Mouse (Mus musculus): ENCODE data around the gene Klhdc10. TPM values are rescaled to one million over a fixed set of nuclear protein-coding genes. Genes with fewer than 3 reads are reported as not detected.

Gene Klhdc10
- total and polyA plus RNA-seq, 3 experiments = 35.0 to 40.8 TPM; not detected in 1

DNA sequence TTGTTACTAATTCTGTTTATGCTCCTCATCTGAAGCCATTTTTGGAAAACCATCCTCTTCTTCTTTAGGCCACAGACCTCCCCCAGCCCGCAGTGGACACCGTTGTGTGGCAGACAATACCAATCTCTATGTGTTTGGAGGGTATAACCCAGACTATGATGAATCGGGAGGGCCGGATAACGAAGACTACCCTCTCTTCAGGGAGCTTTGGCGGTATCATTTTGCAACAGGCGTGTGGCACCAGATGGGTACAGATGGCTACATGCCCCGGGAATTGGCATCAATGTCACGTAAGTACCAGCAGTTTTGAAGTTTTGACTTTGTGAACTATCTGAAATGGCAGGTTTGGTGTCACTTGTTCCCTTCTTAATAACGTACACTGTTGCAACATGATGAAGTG, 37.9 kb downstream of the Klhdc10 start:
- Histone ChIP-seq H3K36me3 (ENCODE audit: control insufficient read depth in 1 of 2, insufficient read depth in 2 of 2, low read length in 2 of 2) (peaks cover 0 to 2% of the 10 kb centered on the region in 2 experiments; a peak in 2 of 4 replicates), H3K4me3 (ENCODE audit: control insufficient read depth in 1 of 2, insufficient read depth in 1 of 2, low read depth in 2 of 2, low read length in 2 of 2) (no peak overlapping the region), H3K27ac (ENCODE audit: control insufficient read depth, low read depth, low read length) (no peak overlapping the region), H3K9me3 (replicated peaks; ENCODE audit: insufficient read depth, low read length) (no peaks in the 10 kb centered on the region), H3K9ac (ENCODE audit: control insufficient read depth, low read depth, low read length, poor library complexity, severe bottlenecking) (no peak overlapping the region), H3K27me3 (ENCODE audit: control insufficient read depth in 1 of 2, insufficient read depth in 2 of 2, low read length in 2 of 2) (no peaks in the 10 kb centered on the region), H3K79me2 (ENCODE audit: control insufficient read depth, insufficient read depth, low read length, poor library complexity) (no peaks in the 10 kb centered on the region), H3K4me1 (ENCODE audit: control insufficient read depth in 1 of 2, insufficient read depth in 2 of 2, low read length in 2 of 2) (no peaks in the 10 kb centered on the region; a peak in 1 of 4 replicates)
- DNase-seq (ENCODE audit: low read depth, low spot score) = no peak
- TF ChIP-seq SMC3 (IDR thresholded peaks at IDR 0.05; ENCODE audit: low read depth, low read length) (no peak), KAT2A (conservative IDR thresholded peaks at IDR 0.05; ENCODE audit: low read depth, low read length) (no peak), MAFK (IDR thresholded peaks at IDR 0.05; ENCODE audit: borderline replicate concordance, low read depth, low read length) (no peak), CHD2 (IDR thresholded peaks at IDR 0.05; ENCODE audit: low read length) (no peak), JUND (IDR thresholded peaks at IDR 0.05; ENCODE audit: low read depth, low read length) (no peak), POLR2AphosphoS2 (IDR thresholded peaks at IDR 0.05; ENCODE audit: low read length) (no peak), TBP (IDR thresholded peaks at IDR 0.05; ENCODE audit: low read depth, low read length) (no peak), ELF1 (IDR thresholded peaks at IDR 0.05; ENCODE audit: low read depth, low read length) (no peak), CHD1 (IDR thresholded peaks at IDR 0.05; ENCODE audit: low read depth, low read length) (no peak), POLR2A (IDR thresholded peaks at IDR 0.05; ENCODE audit: control insufficient read depth in 1 of 2, insufficient read depth in 1 of 2, low read depth in 1 of 2, low read length in 2 of 2, poor library complexity in 1 of 2) (no peak), USF1 (IDR thresholded peaks at IDR 0.05; ENCODE audit: low read depth, low read length) (no peak), ZMIZ1 (IDR thresholded peaks at IDR 0.05; ENCODE audit: low read depth, low read length) (no peak)

DNA sequence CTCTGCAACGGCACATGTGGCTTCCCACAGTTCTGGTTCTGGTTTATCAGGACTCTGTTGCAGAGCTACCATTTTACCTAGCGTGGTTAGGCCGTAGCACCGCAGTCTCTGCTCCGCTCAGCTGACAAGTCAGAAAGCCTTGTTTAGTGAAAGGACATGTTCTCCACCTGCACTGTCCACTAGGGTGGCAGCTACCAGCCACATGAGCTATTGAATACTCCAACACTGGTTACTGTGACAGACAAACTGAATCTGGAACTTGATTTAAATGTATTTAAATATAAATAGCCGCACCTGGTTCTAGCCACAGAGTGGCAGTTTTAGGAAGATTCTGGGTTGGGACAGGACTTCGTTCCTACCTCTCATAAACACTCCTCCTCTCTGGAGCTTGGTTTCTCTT, 55.3 kb downstream of the Klhdc10 start:
- H3K27me3 ChIP-seq (ENCODE audit: control insufficient read depth in 1 of 2, insufficient read depth in 2 of 2, low read length in 2 of 2) = no peaks in the 10 kb centered on the region
- DNase-seq (ENCODE audit: low read depth, low spot score) = peak; percentile 26
- no peaks in the 10 kb centered on the region; a peak in 1 of 4 replicates for H3K36me3 ChIP-seq (ENCODE audit: control insufficient read depth in 1 of 2, insufficient read depth in 2 of 2, low read length in 2 of 2)
- no peak overlapping the region for H3K4me3 ChIP-seq (ENCODE audit: control insufficient read depth in 1 of 2, insufficient read depth in 1 of 2, low read depth in 2 of 2, low read length in 2 of 2)
- no peak for TF ChIP-seq HCFC1 (IDR thresholded peaks at IDR 0.05; ENCODE audit: low read depth, low read length)
- TF ChIP-seq TCF12 (IDR thresholded peaks at IDR 0.05; ENCODE audit: low read depth, low read length) = no peak
- TF ChIP-seq CTCF (IDR thresholded peaks at IDR 0.05 in 2 of 3, conservative IDR thresholded peaks at IDR 0.05 in 1 of 3; ENCODE audit: control insufficient read depth in 1 of 3, insufficient read depth in 1 of 3, low read depth in 2 of 3, low read length in 3 of 3, poor library complexity in 1 of 3, severe bottlenecking in 1 of 3) = no peak
- no peak for TF ChIP-seq KAT2A (conservative IDR thresholded peaks at IDR 0.05; ENCODE audit: low read depth, low read length)
- no peaks in the 10 kb centered on the region for H3K9me3 ChIP-seq (replicated peaks; ENCODE audit: insufficient read depth, low read length)
- peaks cover 0 to 4% of the 10 kb centered on the region in 2 experiments; a peak in 2 of 4 replicates for H3K4me1 ChIP-seq (ENCODE audit: control insufficient read depth in 1 of 2, insufficient read depth in 2 of 2, low read length in 2 of 2)
- no peaks in the 10 kb centered on the region for H3K79me2 ChIP-seq (ENCODE audit: control insufficient read depth, insufficient read depth, low read length, poor library complexity)
- H3K9ac ChIP-seq (ENCODE audit: control insufficient read depth, low read depth, low read length, poor library complexity, severe bottlenecking) = no peak overlapping the region
- no peak overlapping the region; the same call in 1 of the 2 replicates for H3K27ac ChIP-seq (ENCODE audit: control insufficient read depth, low read depth, low read length)

DNA sequence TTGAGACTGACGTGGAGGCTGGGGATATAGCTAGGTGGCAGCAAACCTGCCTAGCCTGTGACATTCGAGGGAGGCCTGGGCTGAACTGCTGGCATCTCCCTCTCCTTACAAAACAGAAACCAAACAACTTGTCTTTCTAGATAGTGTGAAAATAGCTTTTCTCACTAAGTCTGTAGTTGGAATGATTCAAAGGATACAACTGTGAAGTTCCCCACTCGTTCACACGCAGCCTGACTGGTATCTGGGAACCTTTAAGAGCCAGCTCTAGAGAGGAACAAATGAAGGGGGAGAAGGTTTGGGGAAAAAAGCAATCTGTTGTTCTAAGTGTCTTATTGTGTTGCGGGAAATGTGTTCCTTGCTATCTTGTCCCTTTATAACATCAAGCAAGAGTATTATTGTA, 57.0 kb downstream of the Klhdc10 start:
- Histone ChIP-seq H3K79me2 (ENCODE audit: control insufficient read depth, insufficient read depth, low read length, poor library complexity) (no peaks in the 10 kb centered on the region), H3K4me3 (ENCODE audit: control insufficient read depth in 1 of 2, insufficient read depth in 1 of 2, low read depth in 2 of 2, low read length in 2 of 2) (no peak overlapping the region), H3K4me1 (ENCODE audit: control insufficient read depth in 1 of 2, insufficient read depth in 2 of 2, low read length in 2 of 2) (peaks cover 4 to 16% of the 10 kb centered on the region in 2 experiments; a peak in 3 of 4 replicates), H3K9ac (ENCODE audit: control insufficient read depth, low read depth, low read length, poor library complexity, severe bottlenecking) (no peak overlapping the region), H3K27ac (ENCODE audit: control insufficient read depth, low read depth, low read length) (no peak overlapping the region), H3K36me3 (ENCODE audit: control insufficient read depth in 1 of 2, insufficient read depth in 2 of 2, low read length in 2 of 2) (peaks cover 0 to 6% of the 10 kb centered on the region in 2 experiments; a peak in 2 of 4 replicates), H3K27me3 (ENCODE audit: control insufficient read depth in 1 of 2, insufficient read depth in 2 of 2, low read length in 2 of 2) (no peaks in the 10 kb centered on the region), H3K9me3 (replicated peaks; ENCODE audit: insufficient read depth, low read length) (no peaks in the 10 kb centered on the region)
- DNase-seq (ENCODE audit: low read depth, low spot score) = no peak
- no peak for TF ChIP-seq UBTF (IDR thresholded peaks at IDR 0.05; ENCODE audit: borderline replicate concordance, insufficient read depth, low read depth, low read length)
- no peak for TF ChIP-seq POLR2AphosphoS2 (IDR thresholded peaks at IDR 0.05; ENCODE audit: low read length)
- no peak for TF ChIP-seq MAZ (IDR thresholded peaks at IDR 0.05; ENCODE audit: low read depth, low read length)
- no peak for TF ChIP-seq CHD1 (IDR thresholded peaks at IDR 0.05; ENCODE audit: low read depth, low read length)
- no peak for TF ChIP-seq USF1 (IDR thresholded peaks at IDR 0.05; ENCODE audit: low read depth, low read length)
- no peak for TF ChIP-seq POLR2AphosphoS5 (IDR thresholded peaks at IDR 0.05; ENCODE audit: borderline replicate concordance, low read depth, low read length)
- TF ChIP-seq MAFK (IDR thresholded peaks at IDR 0.05; ENCODE audit: borderline replicate concordance, low read depth, low read length) = no peak
- TF ChIP-seq ZNF384 (IDR thresholded peaks at IDR 0.05; ENCODE audit: low read depth, low read length) = no peak
- TF ChIP-seq GATA1 (IDR thresholded peaks at IDR 0.05; ENCODE audit: low read depth, low read length) = no peak
- TF ChIP-seq NRF1 (IDR thresholded peaks at IDR 0.05; ENCODE audit: insufficient read depth, low read depth, low read length, poor library complexity, severe bottlenecking) = no peak
- TF ChIP-seq POLR2A (IDR thresholded peaks at IDR 0.05; ENCODE audit: control insufficient read depth in 1 of 2, insufficient read depth in 1 of 2, low read depth in 1 of 2, low read length in 2 of 2, poor library complexity in 1 of 2) = no peak
- no peak for TF ChIP-seq CHD2 (IDR thresholded peaks at IDR 0.05; ENCODE audit: low read length)
- no peak for TF ChIP-seq KAT2A (conservative IDR thresholded peaks at IDR 0.05; ENCODE audit: low read depth, low read length)
- TF ChIP-seq JUND (IDR thresholded peaks at IDR 0.05; ENCODE audit: low read depth, low read length) = no peak
- TF ChIP-seq ETS1 (IDR thresholded peaks at IDR 0.05; ENCODE audit: low read depth, low read length) = no peak
- no peak for TF ChIP-seq ZKSCAN1 (IDR thresholded peaks at IDR 0.05; ENCODE audit: low read depth, low read length)
- no peak for TF ChIP-seq ELF1 (IDR thresholded peaks at IDR 0.05; ENCODE audit: low read depth, low read length)
- no peak for TF ChIP-seq EP300 (IDR thresholded peaks at IDR 0.05; ENCODE audit: low read depth in 1 of 2, low read length in 2 of 2)
